Mouse (Mus musculus) adrenal gland, adult 8-10 months (tissue): ENCODE measurements around the gene S100a16. TPM values are rescaled to one million over a fixed set of nuclear protein-coding genes. Genes with fewer than 3 reads are reported as not detected.
A peak's percentile ranks its signal among the peaks of the same experiment; 100 is the strongest.

Experiments
- DNase-seq: peaks from one replicate; pipeline ENCODE4 v3.0.0; 2022
- total RNA-seq, 4 experiments: library from RNA; stranded (reverse); gene quantifications; 2 replicates each; pipeline ENCODE4 v1.2.4; 2022

Gene S100a16
- total RNA-seq, 4 experiments from 2014 or later, result 39.0 to 54.8 (median 50.2) TPM

GRCm38 (mm10) chr3:90586906-90587305 lies 49.9 kb downstream of the S100a16 start:
- peak; percentile 85 for DNase-seq

DNA sequence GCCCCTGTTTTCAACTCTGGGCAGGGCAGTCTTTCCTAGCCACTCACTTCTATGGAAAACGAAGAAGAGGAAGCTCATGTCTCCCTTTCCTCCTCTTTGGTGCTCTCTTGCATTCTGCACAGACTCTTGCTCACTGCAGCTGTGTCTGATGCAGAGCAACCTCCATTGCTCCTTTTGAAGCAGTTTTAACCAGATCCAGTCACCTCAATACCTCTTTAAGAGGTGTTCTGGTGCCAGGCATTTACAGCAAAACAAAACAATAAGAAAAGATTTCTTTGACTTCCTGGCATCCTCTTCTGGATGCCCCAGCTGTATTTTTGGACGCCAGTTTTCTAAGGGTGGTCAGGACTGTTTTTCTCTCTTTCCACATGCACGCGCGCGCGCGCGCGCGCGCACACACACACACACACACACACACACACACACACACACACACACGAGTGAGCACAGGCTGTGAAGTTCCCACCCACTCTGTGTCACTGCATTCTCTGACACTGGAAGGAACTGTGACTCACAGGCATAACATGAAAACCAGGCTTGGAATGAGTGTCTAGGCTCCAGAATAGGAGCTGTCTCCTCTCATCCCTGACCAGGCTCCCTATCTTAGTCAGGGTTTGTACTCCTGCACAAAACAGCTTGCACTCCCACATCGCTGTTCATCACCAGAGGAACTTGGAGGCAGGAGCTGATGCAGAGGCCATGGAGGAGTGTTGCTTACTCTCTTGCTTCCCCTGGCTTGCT lies 50.5 kb downstream of the S100a16 start:
- no peak for DNase-seq

DNA sequence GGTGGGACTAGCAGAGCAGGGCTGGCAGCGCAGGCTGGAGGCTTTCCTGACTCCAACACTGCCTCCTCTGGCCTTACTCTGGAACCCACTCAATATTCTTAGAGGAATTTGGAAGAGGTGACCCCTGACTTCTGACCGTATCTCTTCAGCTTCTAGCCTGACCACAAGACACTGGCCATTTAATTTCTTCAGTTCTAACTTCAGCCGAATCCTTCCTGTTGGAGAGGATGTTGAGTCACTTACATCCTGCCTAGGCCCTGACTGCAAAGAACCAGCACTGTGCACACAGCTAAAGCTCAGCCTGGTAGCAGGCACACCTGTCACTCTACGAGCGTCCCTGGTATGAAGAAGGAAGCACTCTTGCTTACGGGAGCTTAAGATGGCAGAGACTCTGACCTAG lies 52.3 kb downstream of the S100a16 start:
- DNase-seq, result no peak

DNA sequence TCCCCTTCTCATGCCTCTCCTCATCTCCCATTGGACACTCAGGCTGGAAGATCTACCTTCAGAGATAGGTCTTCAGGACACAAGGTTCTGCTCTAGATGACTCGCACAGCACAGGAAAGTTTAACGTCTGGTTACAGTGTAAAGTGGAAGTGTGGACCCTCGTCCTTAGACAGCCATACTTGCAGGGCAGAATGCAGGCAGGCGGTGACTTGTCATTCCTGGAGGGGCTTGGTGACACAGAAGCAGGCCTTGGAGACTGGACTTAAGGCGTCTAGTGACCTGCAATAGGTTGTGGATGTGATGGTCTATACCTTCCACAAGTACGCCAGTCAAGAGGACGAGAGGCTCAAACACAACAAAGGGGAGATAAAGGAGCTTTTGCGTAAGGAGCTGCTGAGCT lies 52.9 kb downstream of the S100a16 start, which contains the start of gene S100a2:
Gene S100a2 (plus strand): TSS at position 301 of the 400 bp plus-strand sequence.
- DNase-seq, result no peak

Other genes starting within 250 kb of the S100a16 start
- 10 to 100 TPM; 62.6 to 85.2 (median 71.6) TPM for gene Gatad2b, start 244.1 kb upstream of the S100a16 start, total RNA-seq
- 100 to 1,000 TPM; 132 to 297 (median 196) TPM for gene Slc27a3, start 147.3 kb upstream of the S100a16 start, total RNA-seq
- 100 to 1,000 TPM; 107 to 119 (median 110) TPM for gene Ints3, start 103.6 kb upstream of the S100a16 start, total RNA-seq
- gene Npr1, start 71.4 kb upstream of the S100a16 start, total RNA-seq, result 100 to 1,000 TPM; 316 to 460 (median 368) TPM
- 10 to 100 TPM; 58.9 to 75.2 (median 67.3) TPM for gene Ilf2, start 61.1 kb upstream of the S100a16 start, total RNA-seq
- 100 to 1,000 TPM in 1 of 4 experiments, 10 to 100 TPM in 3; 73.3 to 105 (median 83.4) TPM for gene Snapin, start 46.2 kb upstream of the S100a16 start, total RNA-seq
- gene Chtop, start 27.8 kb upstream of the S100a16 start, total RNA-seq, result 100 to 1,000 TPM; 114 to 130 (median 125) TPM
- gene S100a1, start 22.9 kb upstream of the S100a16 start, total RNA-seq, result 100 to 1,000 TPM in 2 of 4 experiments, 10 to 100 TPM in 2; 80.7 to 112 (median 94.7) TPM
- gene S100a13, start 22.8 kb upstream of the S100a16 start, total RNA-seq, result 10 to 100 TPM; 21.7 to 26.9 (median 23.4) TPM
- gene S100a14, start 10.4 kb upstream of the S100a16 start, total RNA-seq, result 1 to 10 TPM in 2 of 4 experiments, under 1 TPM in 1, not detected in 1; 0.42 to 1.5 (median 1.2) TPM
- gene S100a3, start 23.3 kb downstream of the S100a16 start, total RNA-seq, result not detected
- gene S100a2, start 53.0 kb downstream of the S100a16 start, total RNA-seq, result not detected
- not detected for gene Gm42674, start 64.7 kb downstream of the S100a16 start, total RNA-seq
- gene S100a4, start 66.5 kb downstream of the S100a16 start, total RNA-seq, result 10 to 100 TPM in 2 of 4 experiments, 1 to 10 TPM in 2; 7.5 to 22.9 (median 12.5) TPM
- not detected for gene S100a5, start 71.3 kb downstream of the S100a16 start, total RNA-seq
- 10 to 100 TPM; 57.0 to 92.3 (median 67.2) TPM for gene S100a6, start 75.6 kb downstream of the S100a16 start, total RNA-seq
- under 1 TPM in 1 of 4 experiments, not detected in 3; 0.28 TPM for gene S100a7a, start 116.8 kb downstream of the S100a16 start, total RNA-seq
- gene S100a8, start 131.7 kb downstream of the S100a16 start, total RNA-seq, result 1 to 10 TPM in 3 of 4 experiments, under 1 TPM in 1; 0.58 to 2.3 (median 1.2) TPM
- 1 to 10 TPM in 1 of 4 experiments, under 1 TPM in 1, not detected in 2; 0.55 to 1.2 TPM for gene S100a9, start 158.5 kb downstream of the S100a16 start, total RNA-seq
- not detected for gene Pglyrp4, start 189.7 kb downstream of the S100a16 start, total RNA-seq
- gene Gm5849, start 240.6 kb downstream of the S100a16 start, total RNA-seq, result not detected